Mouse (Mus musculus) stomach, postnatal 0 days (tissue): ENCODE measurements around the gene Taf4. TPM values are rescaled to one million over a fixed set of nuclear protein-coding genes. Genes with fewer than 3 reads are reported as not detected.

Experiments
- ATAC-seq: fragments of 200-750 bp; cut with Nextera tagmentation; 2 replicates; pipeline ENCODE4 v1.8.0; 2017; ENCODE audit not compliant: low FRiP score, low TSS enrichment
- DNase-seq: peaks from one replicate; pipeline ENCODE4 v3.0.0-alpha.2; 2016; ENCODE audit warnings: low spot score
- H3K27ac ChIP-seq: fragments of 300-500 bp; sonication (generic); replicated peaks from 2 replicates; pipeline ENCODE4 v1.5.1; 2014; ENCODE audit warnings: mild to moderate bottlenecking, control low read depth
- H3K27me3 ChIP-seq: fragments of 300-500 bp; sonication (generic); 2 replicates; pipeline ENCODE4 v1.6.1; 2014; ENCODE audit warnings: low read length; ENCODE audit not compliant: control insufficient read depth, insufficient read depth
- H3K36me3 ChIP-seq: fragments of 300-500 bp; sonication (generic); 2 replicates; pipeline ENCODE4 v1.6.1; 2014; ENCODE audit warnings: low read length, mixed read lengths; ENCODE audit not compliant: control insufficient read depth, insufficient read depth
- H3K4me1 ChIP-seq: fragments of 300-500 bp; sonication (generic); replicated peaks from 2 replicates; pipeline ENCODE4 v1.6.1; 2014; ENCODE audit warnings: antibody characterized with exemption; ENCODE audit not compliant: control insufficient read depth, insufficient read depth
- H3K4me2 ChIP-seq: fragments of 300-500 bp; sonication (generic); replicated peaks from 2 replicates; pipeline ENCODE4 v1.6.1; 2014; ENCODE audit warnings: low read depth, mild to moderate bottlenecking, control low read depth, moderate library complexity
- H3K4me3 ChIP-seq: fragments of 300-500 bp; sonication (generic); 2 replicates; pipeline ENCODE4 v1.5.1; 2014; ENCODE audit warnings: low read depth, low read length, control low read depth
- H3K9ac ChIP-seq: fragments of 300-500 bp; sonication (generic); 2 replicates; pipeline ENCODE4 v1.6.1; 2014; ENCODE audit warnings: mild to moderate bottlenecking, low read length, control low read depth, mixed read lengths
- H3K9me3 ChIP-seq: fragments of 300-500 bp; sonication (generic); 2 replicates; pipeline ENCODE4 v1.6.1; 2016; ENCODE audit warnings: low read length; ENCODE audit not compliant: control insufficient read depth
- CTCF ChIP-seq: IDR thresholded peaks from 2 replicates; pipeline ENCODE4 v1.5.1; 2016; ENCODE audit warnings: antibody characterized with exemption, low read depth, mild to moderate bottlenecking, moderate library complexity
- EP300 ChIP-seq: optimal IDR thresholded peaks from 2 replicates; pipeline ENCODE3; 2016; ENCODE audit warnings: antibody characterized with exemption
- WGBS: fragments of 180-500 bp; shearing (Covaris S2); extraction: QIAGEN DNeasy Blood & Tissue Kit; methylation state at CpG from one replicate; pipeline ENCODE4 v1.1.7; 2014; 5-methylcytosine and 5-hydroxymethylcytosine counted together
- polyA plus RNA-seq: library from polyadenylated mRNA; unstranded; fragments of >200 nt; fragmentation: Nextera tagmentation; extraction: Ambion mirVana; gene quantifications from 2 replicates; pipeline ENCODE4 v1.2.1, GENCODE M21; 2015

The Taf4 gene
- polyA plus RNA-seq, result 2.1 TPM in 2 replicates

DNA sequence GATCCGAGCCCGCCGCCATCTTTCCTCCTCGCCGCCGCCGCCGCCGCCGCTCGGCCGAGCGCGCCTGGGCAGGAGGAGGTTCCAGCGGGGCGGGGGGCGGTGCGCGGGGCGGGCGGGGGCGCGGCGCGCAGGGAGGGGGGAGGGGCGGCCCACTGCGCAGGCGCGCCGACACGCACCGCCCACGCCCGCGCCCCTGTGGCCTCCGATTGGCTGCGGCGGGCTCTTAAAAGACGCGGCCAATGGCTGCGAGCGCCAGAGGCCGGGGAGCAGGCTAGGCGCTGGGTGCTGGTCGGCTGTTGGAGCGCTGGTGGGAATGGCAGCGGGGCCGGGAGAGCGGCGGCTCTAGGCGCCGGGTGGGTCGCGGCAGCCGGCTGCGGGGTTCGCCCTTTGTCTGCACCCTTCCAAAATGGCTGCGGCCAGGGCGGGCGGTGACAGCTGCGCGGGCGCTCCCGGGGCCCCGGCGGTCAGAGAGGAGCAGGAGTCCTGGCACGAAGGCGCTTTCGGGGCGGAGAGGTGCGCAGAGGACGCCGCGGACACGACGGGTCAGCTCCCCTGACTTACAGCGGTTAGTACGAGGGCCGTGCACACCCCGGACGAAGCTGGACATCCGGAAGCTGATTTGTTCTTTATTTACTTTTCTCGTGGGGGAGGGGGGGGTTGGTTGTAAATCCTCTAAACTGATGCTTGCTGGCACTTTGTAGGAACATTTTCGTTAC, at the start of gene Taf4:
Gene Taf4 (minus strand): TSS at position 19 of the 716 bp plus-strand sequence.
- DNase-seq (peak; percentile 88), ATAC-seq (peak; percentile 86)
- Histone ChIP-seq H3K9ac (peak within 1 kb of the TSS; percentile 99), H3K36me3 (no peaks in the 10 kb centered on the region), H3K27me3 (no peaks in the 10 kb centered on the region), H3K4me2 (peak within 1 kb of the TSS; percentile 91), H3K4me3 (peak within 1 kb of the TSS; percentile 88), H3K27ac (peak within 1 kb of the TSS; percentile 99), H3K4me1 (peaks cover 9% of the 10 kb centered on the region; the same call in 1 of the 2 replicates), H3K9me3 (no peaks in the 10 kb centered on the region)
- WGBS, result under 1% methylated on average over 56 of the region's 84 CpGs
- TF ChIP-seq CTCF (no peak), EP300 (peak; percentile 82)

DNA sequence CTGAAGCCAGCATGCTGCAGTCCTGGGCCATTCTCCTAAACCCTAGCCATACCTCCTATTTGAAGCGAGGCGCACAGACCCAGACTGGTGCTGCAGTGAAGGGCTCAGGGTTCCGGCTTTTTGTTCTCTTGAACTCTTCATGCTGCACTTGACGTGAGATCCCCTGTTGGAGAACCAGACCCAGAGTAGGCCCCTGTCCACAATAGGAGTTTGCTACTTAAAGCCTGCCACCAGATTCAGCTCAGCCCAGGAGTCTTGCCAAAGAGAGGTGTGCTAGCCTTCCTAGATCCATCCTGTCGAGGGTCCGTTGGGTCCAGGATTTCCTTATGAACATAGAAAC, 49.4 kb upstream of the Taf4 start:
- TF ChIP-seq EP300, result no peak
- TF ChIP-seq CTCF, result no peak
- Histone ChIP-seq H3K36me3 (peaks cover 2% of the 10 kb centered on the region), H3K4me2 (peak overlapping the region; percentile 99), H3K9me3 (no peaks in the 10 kb centered on the region), H3K27ac (no peak overlapping the region), H3K4me3 (peak overlapping the region; percentile 84), H3K27me3 (no peaks in the 10 kb centered on the region), H3K4me1 (no peaks in the 10 kb centered on the region; the same call in none of the 2 replicates), H3K9ac (peak overlapping the region; percentile 84)
- no peak for DNase-seq
- ATAC-seq, result no peak
- 13% methylated on average over 6 of the region's 6 CpGs for WGBS

DNA sequence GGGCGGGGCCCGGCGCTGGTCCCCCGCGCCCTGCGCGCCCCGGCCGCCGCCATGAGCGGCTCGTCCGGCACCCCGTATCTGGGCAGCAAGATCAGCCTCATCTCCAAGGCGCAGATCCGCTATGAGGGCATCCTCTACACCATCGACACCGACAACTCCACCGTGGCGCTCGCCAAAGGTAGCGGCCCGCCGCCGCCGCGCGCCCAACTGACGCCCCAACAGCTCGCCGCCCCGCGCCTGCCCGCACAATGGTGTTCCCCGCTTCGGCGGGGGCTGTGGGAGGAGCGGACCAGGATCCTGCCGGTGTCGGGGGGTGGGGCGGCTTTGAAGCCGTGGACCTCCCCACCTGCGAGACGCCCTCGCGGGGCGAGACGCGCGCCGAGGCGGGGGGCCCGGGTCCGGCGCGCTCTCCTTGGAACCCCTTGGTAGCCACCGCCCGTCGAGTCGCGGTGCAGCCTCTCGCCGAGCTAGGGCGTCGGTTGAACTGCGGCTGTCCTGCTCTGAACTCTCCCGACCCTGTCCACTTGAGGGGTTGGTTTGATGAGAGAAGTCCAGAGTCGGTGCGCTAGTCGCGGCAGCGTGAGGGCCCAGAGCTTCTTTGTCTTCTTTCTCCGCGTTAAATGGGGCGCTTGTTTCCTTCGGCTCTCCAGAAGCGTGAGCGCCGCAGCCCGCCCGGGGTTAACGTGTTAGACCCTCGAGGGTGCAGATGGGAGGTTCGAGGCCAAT, 48.9 kb upstream of the Taf4 start:
- Histone ChIP-seq H3K36me3 (no peaks in the 10 kb centered on the region; the same call in 1 of the 2 replicates), H3K4me2 (peak overlapping the region; percentile 99), H3K4me1 (no peaks in the 10 kb centered on the region; the same call in none of the 2 replicates), H3K9ac (peak overlapping the region; percentile 84), H3K27me3 (no peaks in the 10 kb centered on the region), H3K4me3 (peak overlapping the region; percentile 84), H3K27ac (peak overlapping the region; percentile 93), H3K9me3 (no peaks in the 10 kb centered on the region)
- ATAC-seq (peak; percentile 10), DNase-seq (peak; percentile 56)
- TF ChIP-seq CTCF, result no peak
- TF ChIP-seq EP300, result no peak
- WGBS, result 1% methylated on average over 58 of the region's 84 CpGs

DNA sequence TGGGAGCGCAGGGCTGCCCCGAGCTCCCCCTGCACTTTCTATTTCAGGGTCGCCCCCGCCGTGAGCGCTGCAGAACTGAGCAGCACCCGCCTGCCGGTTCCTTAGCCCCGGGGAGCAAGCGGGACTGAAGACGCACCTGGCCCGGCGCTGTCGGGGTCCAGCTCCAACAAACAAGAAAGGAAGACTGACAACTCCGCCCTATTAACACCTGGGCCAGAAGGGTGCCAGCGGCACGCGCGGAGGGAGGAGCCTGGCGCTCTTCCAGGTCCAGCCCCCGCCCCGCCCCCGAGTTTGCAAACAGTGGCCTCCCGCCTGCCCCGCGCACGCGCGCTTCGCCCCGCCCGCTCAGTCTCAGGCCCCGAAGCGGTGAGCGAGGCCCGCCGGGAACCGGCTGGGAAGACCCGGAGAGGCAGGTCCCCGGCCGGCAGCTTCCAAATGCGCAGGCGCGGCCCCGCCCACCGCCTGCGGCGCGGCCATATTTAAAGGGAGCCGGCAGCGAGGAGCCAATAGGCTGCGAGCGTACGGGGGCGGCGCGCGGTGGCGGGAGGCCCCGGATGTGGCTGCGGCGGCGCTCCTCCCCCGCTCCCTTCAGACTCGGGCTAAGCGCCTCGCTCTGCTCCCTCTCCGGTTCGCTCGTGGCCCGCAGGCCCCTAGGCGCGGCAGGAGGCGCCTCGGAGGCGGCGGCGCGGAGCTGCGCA, 48.1 kb upstream of the Taf4 start, which contains the start of gene Lsm14b:
Gene Lsm14b (plus strand): TSS at position 587 of the 698 bp plus-strand sequence.
- DNase-seq, result peak; percentile 99
- peak; percentile 21; the same call in 1 of the 2 replicates for TF ChIP-seq CTCF
- no peak for TF ChIP-seq EP300
- peak; percentile 96 for ATAC-seq
- peak within 1 kb of the TSS; percentile 99 for H3K4me2 ChIP-seq
- H3K9ac ChIP-seq, result peak within 1 kb of the TSS; percentile 84
- H3K27me3 ChIP-seq, result no peaks in the 10 kb centered on the region
- peak within 1 kb of the TSS; percentile 93 for H3K27ac ChIP-seq
- no peaks in the 10 kb centered on the region for H3K9me3 ChIP-seq
- H3K4me3 ChIP-seq, result peak within 1 kb of the TSS; percentile 84
- no peaks in the 10 kb centered on the region; the same call in 1 of the 2 replicates for H3K36me3 ChIP-seq
- H3K4me1 ChIP-seq, result no peaks in the 10 kb centered on the region; the same call in none of the 2 replicates
- under 1% methylated on average over 61 of the region's 80 CpGs for WGBS

DNA sequence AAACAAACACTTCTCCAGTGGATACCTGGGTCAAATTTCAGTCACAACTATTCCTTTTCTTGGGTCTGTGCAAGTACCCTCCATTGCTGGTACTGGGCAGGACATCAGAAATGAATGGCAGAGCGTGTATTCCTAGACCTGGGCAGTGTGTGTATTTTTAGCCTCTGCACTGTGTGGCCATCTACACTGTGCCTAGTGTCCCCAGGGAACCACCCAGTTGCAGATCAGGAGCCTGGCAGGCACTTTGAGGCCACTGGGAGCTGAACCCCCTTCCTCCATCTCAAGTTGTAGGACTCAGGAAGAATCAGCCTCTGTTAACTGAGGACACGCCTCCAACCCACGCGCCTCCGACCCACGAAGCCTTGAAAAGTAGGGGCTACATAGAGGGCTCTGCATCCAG, 46.3 kb upstream of the Taf4 start:
- H3K36me3 ChIP-seq, result no peaks in the 10 kb centered on the region
- no peak overlapping the region for H3K4me3 ChIP-seq
- TF ChIP-seq EP300 (no peak), CTCF (no peak)
- DNase-seq (no peak), ATAC-seq (no peak)
- no peak overlapping the region for H3K4me2 ChIP-seq
- no peaks in the 10 kb centered on the region; the same call in none of the 2 replicates for H3K4me1 ChIP-seq
- H3K27me3 ChIP-seq, result no peaks in the 10 kb centered on the region
- H3K9ac ChIP-seq, result no peak overlapping the region
- 57% methylated on average over 6 of the region's 6 CpGs for WGBS
- no peak overlapping the region for H3K27ac ChIP-seq
- no peaks in the 10 kb centered on the region for H3K9me3 ChIP-seq
